Mouse (Mus musculus): ENCODE measurements around the gene Tmem210. TPM values are rescaled to one million over a fixed set of nuclear protein-coding genes. Genes with fewer than 3 reads are reported as not detected.

Gene Tmem210
- polyA plus RNA-seq (2012; rRNA removed): not detected in 2 replicates

DNA sequence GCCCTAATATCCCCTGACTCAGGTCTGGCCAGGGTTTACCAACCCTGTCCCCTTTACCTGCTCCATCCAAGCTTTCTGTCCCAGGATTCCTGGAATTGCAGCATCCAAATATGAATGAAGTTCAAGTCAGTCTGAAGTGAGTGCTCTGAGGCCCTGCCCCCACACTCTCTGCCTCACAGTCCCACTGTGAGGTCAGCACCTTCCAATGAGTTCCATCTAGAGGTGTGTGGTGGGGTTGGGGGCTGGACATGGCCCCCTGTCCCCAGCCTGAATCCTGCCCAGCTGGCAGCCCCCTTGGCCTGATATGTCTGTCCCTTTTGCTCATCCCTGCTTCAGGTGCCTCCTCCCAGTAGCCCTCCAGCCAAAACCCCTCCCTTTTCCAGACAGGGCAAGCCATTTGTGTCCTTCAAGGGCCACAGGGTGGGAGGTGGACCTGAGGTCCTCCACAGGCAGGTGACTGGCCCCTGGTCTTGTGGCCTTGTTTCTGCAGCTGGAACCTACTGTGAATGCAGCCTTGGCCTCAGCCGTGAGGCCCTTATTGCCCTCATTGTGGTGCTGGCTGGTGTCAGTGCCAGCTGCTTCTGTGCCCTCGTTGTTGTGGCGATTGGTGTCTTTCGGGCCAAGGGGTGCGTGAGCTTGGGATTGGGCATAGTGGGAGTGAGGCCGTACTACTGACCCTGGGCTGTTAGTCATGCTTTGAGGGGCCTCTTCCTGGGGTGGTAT lies at the start of gene Tmem210:
Gene Tmem210 (plus strand): TSS at position 219 of the 723 bp plus-strand sequence.

DNA sequence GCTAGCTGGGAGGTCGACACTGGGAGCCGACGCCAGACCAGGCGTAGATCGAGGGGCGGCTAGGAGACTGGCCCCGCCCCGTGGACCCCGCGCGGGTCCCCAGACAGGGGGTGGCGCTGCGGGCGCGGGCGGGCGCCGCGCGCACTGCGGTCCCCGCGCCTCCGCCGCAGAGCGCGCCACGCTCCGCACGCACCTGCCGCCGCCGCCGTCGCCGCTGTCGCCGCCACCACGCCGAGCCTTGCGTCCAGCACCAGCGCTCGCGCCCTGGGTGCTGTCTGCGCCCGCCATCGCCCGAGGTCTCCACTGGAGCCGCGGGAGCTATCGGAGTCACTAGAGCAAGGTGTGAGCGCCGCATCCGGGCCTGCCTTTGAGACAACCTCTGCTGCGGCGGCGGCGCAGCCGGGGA lies 45.8 kb upstream of the Tmem210 start, which contains the start of the genes Rnf208 and Cysrt1:
Gene Rnf208 (plus strand): TSS at position 155 of the 406 bp plus-strand sequence.
Gene Cysrt1 (minus strand): TSS at position 352 of the 406 bp plus-strand sequence.

DNA sequence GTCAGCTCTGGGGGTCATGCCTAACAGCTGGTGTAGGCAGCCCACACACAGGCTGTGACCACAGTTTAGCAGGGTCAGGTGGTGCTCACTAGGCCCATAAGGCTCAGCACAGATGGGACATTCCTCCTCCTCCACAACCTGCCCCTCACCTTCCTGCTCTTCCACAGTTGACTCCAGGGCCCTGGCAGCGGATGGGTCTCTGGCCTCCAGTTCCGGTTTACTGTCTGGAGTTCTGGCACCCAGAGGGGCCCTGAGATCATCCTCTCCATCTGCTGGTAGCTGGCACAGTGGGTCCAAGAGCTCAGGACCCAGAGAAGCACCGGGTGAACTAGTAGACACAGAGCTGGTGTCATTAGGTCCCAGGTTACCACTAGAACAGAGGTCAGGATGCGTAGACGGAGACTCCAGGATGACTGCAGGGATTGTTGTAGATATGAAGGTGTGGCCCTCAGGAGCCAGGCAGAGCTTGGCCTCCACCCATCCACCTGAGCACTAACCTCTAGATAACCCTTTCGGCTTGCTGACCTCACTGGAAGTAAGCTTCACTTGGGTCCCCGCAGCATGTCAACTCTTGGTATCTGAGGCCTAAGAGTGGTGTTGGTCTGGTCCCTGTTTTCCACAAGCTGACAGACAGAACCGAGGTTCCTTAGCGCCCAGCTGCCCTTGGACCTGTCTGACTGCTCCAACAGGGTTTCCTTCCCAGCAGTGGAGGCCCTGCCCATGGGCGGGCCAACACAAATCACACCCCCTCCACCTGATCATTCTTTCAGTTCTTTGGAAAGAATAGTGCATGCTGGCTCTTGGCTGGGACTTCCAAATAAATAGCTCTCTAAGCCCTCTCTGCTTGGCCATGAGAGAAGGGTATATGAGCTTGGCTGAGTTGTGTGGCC lies 41.5 kb upstream of the Tmem210 start, which contains the start of gene AL732309.1:
Gene AL732309.1 (minus strand): TSS at position 681 of the 890 bp plus-strand sequence.

DNA sequence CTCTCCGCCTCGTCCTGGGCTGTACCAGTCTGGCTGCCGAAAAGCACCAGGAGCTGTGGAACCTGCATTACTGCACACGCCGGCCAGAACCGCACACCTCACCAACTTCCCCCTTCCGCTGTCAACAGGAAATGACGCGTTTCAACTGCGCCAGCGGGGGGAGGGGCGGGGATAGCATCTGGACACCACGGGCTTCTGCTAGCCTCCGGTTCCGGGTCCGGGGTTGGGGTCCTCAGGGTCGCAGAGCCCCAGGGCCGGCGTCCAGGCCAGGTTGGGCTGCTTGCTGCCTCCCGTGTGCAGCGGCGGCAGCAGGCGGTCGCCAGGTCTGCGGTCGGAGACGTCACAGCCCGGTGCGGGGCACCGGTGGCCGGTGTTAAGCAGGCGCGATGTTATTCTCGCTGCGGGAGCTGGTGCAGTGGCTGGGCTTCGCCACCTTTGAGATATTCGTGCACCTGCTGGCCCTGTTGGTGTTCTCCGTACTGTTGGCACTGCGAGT lies 32.6 kb upstream of the Tmem210 start, which contains the start of gene Tmem203:
Gene Tmem203 (plus strand): TSS at position 156 of the 496 bp plus-strand sequence.

DNA sequence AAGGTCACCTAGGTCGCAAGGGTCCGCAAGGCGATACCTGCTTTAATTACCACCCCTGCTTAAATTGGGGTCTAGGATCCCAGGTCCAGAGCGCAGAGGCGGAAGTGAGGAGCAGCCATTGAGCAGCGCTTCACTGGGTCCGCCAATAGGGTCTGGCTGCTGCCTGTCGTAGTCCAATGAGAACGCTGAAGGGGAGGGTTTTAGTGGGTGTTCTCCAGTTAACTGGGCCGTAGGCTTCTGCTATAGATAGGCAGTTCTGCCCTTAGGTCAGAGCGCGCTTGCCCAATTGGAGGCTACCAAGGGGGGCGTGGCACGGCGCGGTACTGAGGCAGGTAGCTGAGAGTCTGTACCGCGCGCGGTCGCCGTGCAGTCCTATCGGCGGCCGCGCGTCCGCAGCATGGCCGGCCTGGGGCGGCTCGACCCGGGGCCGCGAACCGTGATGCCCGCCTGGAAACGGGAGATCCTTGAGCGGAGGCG lies 25.6 kb upstream of the Tmem210 start, which contains the start of gene Tprn:
Gene Tprn (plus strand): TSS at position 328 of the 477 bp plus-strand sequence.

DNA sequence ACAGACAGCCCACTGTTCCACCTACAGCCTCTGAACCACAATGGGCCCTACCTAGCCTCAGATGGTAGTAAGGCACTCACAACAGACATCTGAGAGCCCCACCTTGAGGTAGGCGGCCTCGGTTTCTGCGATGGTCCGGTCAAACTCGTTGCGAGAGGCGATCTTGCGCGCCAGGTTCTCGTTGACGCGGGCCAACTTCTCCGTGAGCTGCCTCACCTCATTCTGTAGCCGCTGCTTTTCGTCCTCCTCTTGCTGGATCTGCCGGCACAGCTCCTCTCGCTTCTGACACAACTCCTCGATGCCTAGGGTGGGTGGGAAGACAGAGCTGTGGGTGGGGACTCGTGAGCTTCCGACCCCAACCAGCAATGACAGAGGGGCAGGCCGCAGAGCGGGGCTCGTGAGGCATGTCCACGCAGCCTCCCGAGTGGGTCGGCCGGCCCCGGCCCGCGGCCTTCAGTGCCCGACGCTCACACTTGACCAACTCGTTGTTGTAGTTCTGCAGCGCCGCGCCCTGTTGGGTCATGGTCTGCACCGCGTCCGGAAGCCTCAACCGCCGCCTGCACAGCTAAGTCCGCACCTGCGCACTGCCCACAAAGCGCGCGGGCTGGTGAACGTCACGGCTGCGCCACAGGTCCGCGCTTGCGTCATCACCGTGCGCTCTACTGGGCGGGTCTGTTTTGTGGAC lies 16.0 kb upstream of the Tmem210 start, which contains the start of the genes Ssna1 and Anapc2:
Gene Ssna1 (minus strand): TSS at position 612 of the 685 bp plus-strand sequence.
Gene Anapc2 (plus strand): TSS at position 652 of the 685 bp plus-strand sequence.

DNA sequence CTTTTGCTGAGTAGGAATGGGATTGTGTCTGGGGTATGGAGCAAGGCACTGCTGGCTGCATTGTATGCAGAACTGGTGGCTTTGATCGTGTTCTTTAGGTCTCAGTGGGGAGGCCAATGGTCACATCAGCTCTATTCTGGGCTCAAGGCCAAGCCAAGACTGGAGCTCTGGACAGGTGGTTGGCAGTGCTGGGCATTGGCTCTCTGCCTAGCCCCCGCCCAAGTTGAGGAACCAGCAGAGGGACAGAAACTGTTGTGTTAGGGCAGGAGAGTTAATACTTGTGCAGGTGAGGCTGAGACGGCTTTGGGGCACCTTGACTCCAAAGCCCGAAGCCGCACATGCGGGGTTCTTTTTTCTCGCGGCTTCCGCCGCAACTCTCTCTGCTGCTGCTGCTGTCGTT lies 1.7 kb downstream of the Tmem210 start, which contains the start of gene Lrrc26:
Gene Lrrc26 (plus strand): TSS at position 265 of the 400 bp plus-strand sequence.

DNA sequence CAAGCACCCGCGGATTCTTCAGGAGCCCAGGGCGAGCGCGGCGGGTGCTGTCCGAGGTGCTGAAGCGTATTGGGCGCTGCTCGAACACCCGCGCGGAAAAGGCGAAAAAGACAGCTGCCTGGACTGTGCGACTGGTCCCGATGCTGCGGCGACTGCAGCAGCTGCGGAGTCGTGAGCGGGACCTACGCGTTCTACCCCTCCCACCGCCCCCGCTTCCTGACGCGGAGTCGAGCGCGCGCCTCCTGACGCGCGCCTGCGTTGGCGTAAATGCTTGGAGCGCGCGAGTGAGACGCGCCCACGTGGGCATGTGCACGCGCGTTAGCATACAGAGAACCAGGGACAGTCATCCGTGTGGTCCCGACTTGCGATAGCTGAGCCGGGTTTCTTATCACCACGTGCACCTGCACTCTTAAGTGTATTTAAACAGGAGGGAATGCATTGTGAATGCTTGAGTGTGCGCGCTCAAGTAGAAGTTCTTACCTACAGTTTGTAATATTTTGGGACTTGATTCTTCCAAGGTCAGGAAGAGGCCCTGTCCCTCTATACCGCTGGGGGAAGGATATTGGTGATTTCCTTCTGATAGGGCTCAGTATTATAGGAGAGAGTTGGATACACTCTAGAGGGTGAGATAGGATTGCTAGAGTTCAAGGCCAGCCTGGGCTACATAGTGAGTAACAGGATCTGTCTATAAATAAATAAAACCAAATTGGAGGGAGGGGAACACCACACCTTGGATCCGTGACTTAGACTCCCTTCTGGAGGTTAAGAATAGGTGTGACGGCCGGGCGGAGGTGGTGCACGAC lies 31.2 kb downstream of the Tmem210 start, which contains the start of gene Grin1:
Gene Grin1 (minus strand): TSS at position 217 of the 803 bp plus-strand sequence.

DNA sequence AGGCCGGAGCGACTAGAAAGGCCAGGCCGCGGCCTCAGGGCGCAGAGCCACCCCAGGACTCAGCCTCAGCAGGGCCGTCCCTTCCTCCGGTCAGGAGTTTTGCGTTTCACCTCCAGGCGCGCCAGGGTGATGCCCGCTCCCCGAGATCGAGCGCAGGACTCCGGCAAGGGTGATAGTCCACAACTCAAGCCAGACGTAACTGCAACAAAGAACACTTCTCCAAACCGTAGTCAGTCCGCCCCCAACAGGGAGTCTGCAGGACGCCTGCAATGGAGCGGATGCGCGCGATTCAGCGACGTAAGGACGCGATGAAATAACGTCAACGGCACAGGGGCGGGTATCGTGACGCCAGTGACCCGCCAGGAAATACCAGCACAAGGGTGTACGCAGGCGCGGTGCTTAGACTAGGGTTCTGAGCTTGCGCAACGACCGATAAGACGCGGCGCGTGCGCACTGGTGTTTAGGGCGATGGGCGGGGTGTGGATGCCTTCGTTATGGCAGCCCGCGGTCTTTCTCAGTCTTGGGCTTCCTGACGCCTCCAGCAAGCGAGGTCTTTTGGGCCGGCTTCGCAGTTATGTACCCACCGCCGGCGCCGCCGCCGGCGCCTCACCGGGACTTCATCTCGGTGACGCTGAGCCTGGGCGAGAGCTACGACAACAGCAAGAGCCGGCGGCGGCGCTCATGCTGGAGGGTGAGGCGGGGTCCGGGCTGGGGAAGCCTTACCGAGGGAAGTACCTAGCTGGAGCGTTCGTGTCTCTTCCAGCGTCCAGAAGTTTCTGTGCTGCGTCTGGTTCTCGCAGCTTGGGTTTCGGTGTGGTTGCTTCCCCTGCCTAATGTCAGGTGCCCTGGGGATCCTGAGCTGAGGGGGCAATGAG lies 44.6 kb downstream of the Tmem210 start, which contains the start of gene Man1b1:
Gene Man1b1 (plus strand): TSS at position 53 of the 875 bp plus-strand sequence.

Other genes starting within 250 kb of the Tmem210 start
- gene Nsmf, start 233.8 kb upstream of the Tmem210 start, polyA plus RNA-seq (2012; rRNA removed): 31.2 and 35.7 TPM in 2 replicates
- 36.7 and 53.2 TPM in 2 replicates for gene Entpd8, start 207.8 kb upstream of the Tmem210 start, polyA plus RNA-seq (2012; rRNA removed)
- gene Noxa1, start 193.0 kb upstream of the Tmem210 start, polyA plus RNA-seq (2012; rRNA removed): 0.72 and 0.76 TPM in 2 replicates
- 2.5 and 3.5 TPM in 2 replicates for gene Nrarp, start 107.4 kb upstream of the Tmem210 start, polyA plus RNA-seq (2012; rRNA removed)
- 6.2 and 6.6 TPM in 2 replicates for gene Tor4a, start 91.3 kb upstream of the Tmem210 start, polyA plus RNA-seq (2012; rRNA removed)
- gene Nelfb, start 76.7 kb upstream of the Tmem210 start, polyA plus RNA-seq (2012; rRNA removed): 17.8 and 19.8 TPM in 2 replicates
- not detected in 2 replicates for gene Stpg3, start 73.5 kb upstream of the Tmem210 start, polyA plus RNA-seq (2012; rRNA removed)
- gene Fam166a, start 69.4 kb upstream of the Tmem210 start, polyA plus RNA-seq (2012; rRNA removed): not detected in 2 replicates
- 344 and 395 TPM in 2 replicates for gene Tubb4b, start 63.4 kb upstream of the Tmem210 start, polyA plus RNA-seq (2012; rRNA removed)
- 0.05 TPM in 1 of 2 replicates, not detected in the other for gene Slc34a3, start 53.8 kb upstream of the Tmem210 start, polyA plus RNA-seq (2012; rRNA removed)
- 0.02 TPM in 1 of 2 replicates, not detected in the other for gene Rnf224, start 51.4 kb upstream of the Tmem210 start, polyA plus RNA-seq (2012; rRNA removed)
- 0.78 TPM in 2 replicates for gene Rnf208, start 45.9 kb upstream of the Tmem210 start, polyA plus RNA-seq (2012; rRNA removed)
- not detected in 2 replicates for gene Cysrt1, start 45.7 kb upstream of the Tmem210 start, polyA plus RNA-seq (2012; rRNA removed)
- gene AL732309.1, start 41.3 kb upstream of the Tmem210 start, polyA plus RNA-seq (2012; rRNA removed): 4.5 and 4.6 TPM in 2 replicates
- gene Tmem203, start 32.7 kb upstream of the Tmem210 start, polyA plus RNA-seq (2012; rRNA removed): 12.7 and 14.9 TPM in 2 replicates
- gene Tprn, start 25.5 kb upstream of the Tmem210 start, polyA plus RNA-seq (2012; rRNA removed): 2.4 and 3.4 TPM in 2 replicates
- 48.3 and 51.8 TPM in 2 replicates for gene Ssna1, start 15.7 kb upstream of the Tmem210 start, polyA plus RNA-seq (2012; rRNA removed)
- 19.6 and 21.3 TPM in 2 replicates for gene Anapc2, start 15.7 kb upstream of the Tmem210 start, polyA plus RNA-seq (2012; rRNA removed)
- 0.05 TPM in 1 of 2 replicates, not detected in the other for gene Lrrc26, start 1.8 kb downstream of the Tmem210 start, polyA plus RNA-seq (2012; rRNA removed)
- 0.01 TPM in 1 of 2 replicates, not detected in the other for gene Grin1, start 31.0 kb downstream of the Tmem210 start, polyA plus RNA-seq (2012; rRNA removed)
- gene Man1b1, start 44.2 kb downstream of the Tmem210 start, polyA plus RNA-seq (2012; rRNA removed): 5.0 and 5.1 TPM in 2 replicates
- 16.5 and 17.1 TPM in 2 replicates for gene Dpp7, start 68.2 kb downstream of the Tmem210 start, polyA plus RNA-seq (2012; rRNA removed)
- 7.3 and 8.2 TPM in 2 replicates for gene Uap1l1, start 77.5 kb downstream of the Tmem210 start, polyA plus RNA-seq (2012; rRNA removed)
- 8.4 and 10.1 TPM in 2 replicates for gene Sapcd2, start 84.2 kb downstream of the Tmem210 start, polyA plus RNA-seq (2012; rRNA removed)
- gene Entpd2, start 107.7 kb downstream of the Tmem210 start, polyA plus RNA-seq (2012; rRNA removed): 6.0 and 7.2 TPM in 2 replicates
- gene Npdc1, start 111.2 kb downstream of the Tmem210 start, polyA plus RNA-seq (2012; rRNA removed): 6.9 and 7.6 TPM in 2 replicates
- 0.87 and 0.96 TPM in 2 replicates for gene Fut7, start 135.1 kb downstream of the Tmem210 start, polyA plus RNA-seq (2012; rRNA removed)
- gene Abca2, start 140.6 kb downstream of the Tmem210 start, polyA plus RNA-seq (2012; rRNA removed): 2.1 and 2.4 TPM in 2 replicates
- 1.8 and 2.3 TPM in 2 replicates for gene Clic3, start 168.7 kb downstream of the Tmem210 start, polyA plus RNA-seq (2012; rRNA removed)
- 12.5 and 13.0 TPM in 2 replicates for gene Paxx, start 172.9 kb downstream of the Tmem210 start, polyA plus RNA-seq (2012; rRNA removed)
- 0.68 and 0.72 TPM in 2 replicates for gene Ptgds, start 181.9 kb downstream of the Tmem210 start, polyA plus RNA-seq (2012; rRNA removed)
- not detected in 2 replicates for gene Lcn12, start 205.8 kb downstream of the Tmem210 start, polyA plus RNA-seq (2012; rRNA removed)
- 4.7 and 5.0 TPM in 2 replicates for gene Fbxw5, start 212.6 kb downstream of the Tmem210 start, polyA plus RNA-seq (2012; rRNA removed)
- 91.0 TPM in 2 replicates for gene C8g, start 213.6 kb downstream of the Tmem210 start, polyA plus RNA-seq (2012; rRNA removed)

Data from liver, embryonic 18 days (tissue).